Mouse (Mus musculus) ovary, postnatal 36 days (tissue): Measurements from ENCODE around the gene Efr3b.

ENCODE experiments used
- DNase-seq: peaks from one replicate; pipeline ENCODE4 v3.0.0; 2022; ENCODE audit warnings: low spot score, mixed read lengths

The Efr3b gene

DNA sequence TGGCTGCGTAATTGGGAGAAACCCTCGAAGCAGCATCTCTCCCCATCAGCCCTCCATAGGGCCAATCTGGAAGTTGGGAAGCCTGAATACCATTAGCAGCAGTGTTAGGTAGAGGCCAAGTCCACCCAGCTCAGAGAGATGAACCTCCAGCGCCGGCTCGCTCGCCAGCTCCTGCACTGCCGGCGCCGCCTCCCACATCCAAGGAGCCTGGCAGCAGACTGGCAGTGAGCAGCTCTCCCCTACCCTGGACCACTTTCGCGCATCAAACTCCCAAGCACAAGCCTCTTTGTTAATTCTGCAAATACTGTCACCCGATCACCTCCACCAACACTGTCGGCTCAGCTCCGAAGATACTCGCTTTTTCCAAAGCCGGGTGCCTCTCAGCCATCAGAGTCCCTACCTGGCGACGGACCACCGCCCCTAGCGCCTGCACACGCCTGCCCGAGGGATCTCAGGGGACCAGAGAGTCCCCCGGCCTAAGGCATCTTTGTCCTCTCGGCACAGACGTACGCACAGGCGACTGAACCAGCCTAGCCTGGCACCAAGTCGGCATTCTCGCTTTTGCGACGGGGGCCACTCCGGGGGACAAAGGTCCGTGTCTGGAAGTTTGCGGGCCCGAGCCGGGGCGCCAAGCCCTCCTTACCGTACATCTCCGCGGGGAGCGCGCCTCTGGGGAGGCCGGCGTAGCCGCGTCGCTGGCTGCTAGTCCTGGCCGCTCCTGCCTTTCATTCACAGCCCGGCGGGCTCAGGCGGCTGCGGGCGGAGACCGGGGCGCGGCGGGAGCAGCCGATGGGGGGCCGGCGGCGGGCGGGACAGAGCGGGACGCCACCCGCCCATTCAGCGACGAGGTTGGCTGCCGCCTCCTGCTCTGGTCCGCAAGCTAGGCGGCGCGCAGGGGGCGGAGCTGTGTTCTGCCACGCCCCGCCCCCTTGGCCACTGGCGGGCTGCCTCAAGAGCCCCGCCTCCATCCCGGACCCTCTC lies at the start of gene Efr3b:
TSS of gene Efr3b (minus strand) at position 855 of the 981 bp plus-strand sequence.
- DNase-seq, result peak; percentile 84

DNA sequence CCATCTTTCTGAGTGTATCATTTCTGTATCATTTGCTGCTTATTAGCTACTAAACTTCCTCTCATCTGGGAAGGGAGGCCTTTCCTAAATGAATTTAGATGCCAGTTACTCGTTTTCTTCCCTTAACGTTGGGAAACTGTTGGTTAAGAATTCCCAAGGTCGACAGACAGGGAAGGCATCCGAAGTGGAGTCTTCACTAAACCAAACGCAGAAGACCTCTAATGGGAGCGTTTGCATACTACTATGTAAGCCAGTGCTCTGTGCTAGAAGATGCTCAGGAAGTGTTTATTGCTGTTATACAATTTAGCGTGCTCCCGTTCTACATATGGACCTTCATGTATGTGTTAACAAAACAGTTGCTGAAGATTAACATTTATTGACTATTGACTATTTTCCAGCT lies 44.7 kb upstream of the Efr3b start:
- no peak for DNase-seq

DNA sequence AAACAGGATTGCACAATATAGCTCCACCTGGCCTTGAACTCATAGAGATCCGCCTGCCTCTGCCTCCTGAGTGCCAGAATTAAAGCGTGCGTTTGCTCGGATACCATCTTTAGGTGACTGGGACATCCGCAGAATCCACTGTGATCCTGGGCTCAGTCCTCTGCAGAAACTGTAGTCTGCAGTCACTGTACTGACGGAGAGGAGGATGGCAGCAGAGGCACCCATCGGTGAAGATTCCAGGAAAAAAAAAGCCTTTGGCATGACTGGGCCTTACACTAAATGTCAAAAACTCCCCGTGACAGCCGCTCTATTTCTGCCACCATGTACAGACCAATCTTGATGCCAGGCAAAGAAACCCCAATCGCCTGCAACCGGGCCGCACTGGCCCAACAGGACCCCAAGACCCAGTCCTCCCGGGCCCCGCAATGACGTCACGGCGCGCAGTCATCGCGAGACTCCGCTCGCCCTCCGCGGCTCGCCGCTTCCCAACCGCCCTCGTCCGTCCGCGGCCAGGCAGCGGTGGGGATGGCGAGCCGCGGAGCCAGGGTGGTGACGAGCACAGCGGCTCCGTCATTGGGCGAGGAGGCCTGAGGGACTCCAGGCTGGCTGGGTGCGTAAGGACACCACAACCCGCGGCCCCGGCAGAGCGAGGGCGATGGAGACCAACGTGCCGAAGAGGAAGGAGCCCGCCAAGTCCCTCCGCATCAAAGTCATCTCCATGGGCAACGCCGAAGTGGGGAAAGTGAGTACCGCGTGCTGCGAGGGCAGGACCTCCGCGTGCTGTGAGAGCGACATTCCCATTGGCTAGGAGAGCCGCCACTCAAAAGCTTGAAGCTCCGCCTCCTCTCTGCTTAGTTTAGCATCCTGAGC lies 43.7 kb upstream of the Efr3b start, which contains the start of gene Dnajc27:
TSS of gene Dnajc27 (plus strand) at position 452 of the 870 bp plus-strand sequence.
- peak; percentile 92 for DNase-seq

DNA sequence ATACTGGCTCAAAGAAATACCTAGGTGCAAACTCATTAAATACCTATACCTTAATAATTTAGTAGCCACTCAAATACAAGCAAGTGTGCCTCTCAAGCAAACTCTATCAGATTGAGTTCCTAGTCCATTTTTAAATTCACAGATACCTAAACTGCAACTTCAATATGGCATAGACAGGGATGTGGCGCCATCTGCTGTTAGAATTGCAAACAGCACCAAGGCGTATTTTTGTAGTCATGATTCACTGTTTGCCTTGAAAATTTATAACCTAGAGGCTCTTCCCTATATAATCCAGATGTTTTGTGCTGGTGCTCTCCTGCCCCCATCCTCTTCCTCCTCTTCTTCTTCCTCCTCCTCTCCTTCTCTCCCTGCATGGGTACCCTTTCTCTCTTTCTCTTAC lies 41.6 kb upstream of the Efr3b start:
- DNase-seq, result peak; percentile 71

DNA sequence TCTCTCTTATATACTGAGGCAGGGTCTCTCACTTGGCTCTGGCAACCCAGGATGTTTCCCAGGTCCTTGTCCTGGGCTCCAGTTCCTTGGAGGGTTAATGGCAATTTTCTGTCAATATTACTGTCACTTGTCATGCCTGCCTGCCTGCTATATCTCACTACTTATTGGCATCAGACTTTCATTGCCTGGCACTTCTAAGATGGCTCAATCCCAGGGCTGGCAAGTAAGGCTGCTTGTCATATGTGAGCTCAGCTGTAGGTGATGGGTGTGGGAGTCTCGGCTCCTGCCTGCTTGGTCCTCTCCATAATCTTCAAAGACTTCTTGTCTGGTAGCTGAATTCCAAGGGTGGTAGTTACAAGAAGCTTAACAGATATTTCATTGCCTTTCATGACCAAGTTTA lies 39.4 kb upstream of the Efr3b start:
- DNase-seq, result no peak

DNA sequence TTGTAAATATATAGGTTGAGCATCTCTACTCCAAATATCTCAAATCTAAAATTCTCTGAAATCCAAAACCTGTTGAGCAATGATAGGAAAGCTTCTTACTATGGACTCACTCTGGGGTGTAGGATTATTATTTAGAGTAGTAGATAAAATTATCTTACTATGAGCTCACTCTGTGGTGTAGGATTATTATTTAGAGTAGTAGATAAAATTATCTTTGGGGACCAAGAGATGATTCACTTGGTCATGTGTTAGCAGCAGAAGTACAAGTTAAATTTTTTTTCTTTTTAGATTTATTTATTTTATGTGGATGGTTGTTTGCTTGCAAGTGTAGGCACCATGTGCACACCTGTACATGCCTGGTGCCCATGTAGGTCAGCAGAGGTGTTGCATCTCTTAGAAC lies 37.7 kb upstream of the Efr3b start:
- no peak for DNase-seq

DNA sequence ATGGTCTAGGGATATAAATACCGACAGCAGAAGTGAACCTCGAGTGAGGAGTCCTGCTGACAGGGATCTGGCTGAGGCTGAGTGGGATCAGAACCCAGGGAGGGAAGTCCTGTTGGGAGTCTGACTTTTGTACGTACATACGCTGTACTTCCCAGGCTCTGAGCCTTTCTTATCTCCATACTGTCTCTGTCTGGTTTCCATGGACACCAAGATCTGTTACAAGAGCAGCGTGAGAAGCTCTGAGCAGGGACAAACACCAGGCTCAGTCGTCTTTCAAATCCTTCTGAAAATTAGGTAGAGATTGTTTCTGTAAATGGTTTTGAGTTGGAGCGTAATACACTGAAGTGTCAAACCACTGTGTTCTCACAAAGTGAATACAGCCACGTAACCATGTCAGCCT lies 36.7 kb upstream of the Efr3b start:
- DNase-seq, result no peak

DNA sequence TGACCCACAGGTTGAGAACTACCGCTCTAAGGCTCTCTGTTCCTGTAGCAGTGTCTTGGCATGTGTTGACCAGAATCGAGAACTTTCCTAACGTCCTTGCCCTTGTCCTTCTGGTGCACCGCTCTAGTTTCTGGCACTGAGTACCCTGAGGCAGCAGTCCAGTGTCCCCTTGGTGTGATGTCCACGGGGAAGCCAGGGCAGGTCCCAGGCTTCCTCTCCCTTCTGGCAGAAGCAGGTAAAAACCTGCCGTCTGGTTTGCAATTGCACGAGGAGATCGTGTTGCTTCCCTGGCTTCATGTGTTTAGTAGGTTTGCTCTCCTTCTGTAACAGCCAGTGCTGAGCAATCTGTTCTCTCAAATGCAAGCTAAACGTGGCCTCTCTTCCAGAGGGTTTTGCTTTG lies 33.0 kb upstream of the Efr3b start:
- DNase-seq, result no peak

DNA sequence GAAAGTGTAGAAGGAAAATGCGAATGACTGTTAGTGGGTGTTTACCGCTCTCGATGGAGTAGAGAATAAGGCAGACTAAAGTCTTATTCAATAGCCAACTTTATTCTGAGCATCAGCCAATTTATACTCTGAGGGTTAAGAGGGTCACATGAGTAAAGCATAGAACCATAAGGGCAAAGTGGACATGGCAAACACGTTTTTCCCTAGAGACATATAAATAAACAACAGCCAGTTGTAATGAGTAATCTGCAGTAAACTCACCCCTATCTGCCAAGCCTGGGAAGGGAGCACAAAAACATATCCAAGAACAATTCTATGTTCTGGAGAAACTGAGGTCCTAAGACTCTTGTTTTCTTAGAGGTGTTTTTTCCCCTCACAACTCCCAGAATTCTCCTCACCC lies 29.8 kb upstream of the Efr3b start:
- DNase-seq, result no peak

DNA sequence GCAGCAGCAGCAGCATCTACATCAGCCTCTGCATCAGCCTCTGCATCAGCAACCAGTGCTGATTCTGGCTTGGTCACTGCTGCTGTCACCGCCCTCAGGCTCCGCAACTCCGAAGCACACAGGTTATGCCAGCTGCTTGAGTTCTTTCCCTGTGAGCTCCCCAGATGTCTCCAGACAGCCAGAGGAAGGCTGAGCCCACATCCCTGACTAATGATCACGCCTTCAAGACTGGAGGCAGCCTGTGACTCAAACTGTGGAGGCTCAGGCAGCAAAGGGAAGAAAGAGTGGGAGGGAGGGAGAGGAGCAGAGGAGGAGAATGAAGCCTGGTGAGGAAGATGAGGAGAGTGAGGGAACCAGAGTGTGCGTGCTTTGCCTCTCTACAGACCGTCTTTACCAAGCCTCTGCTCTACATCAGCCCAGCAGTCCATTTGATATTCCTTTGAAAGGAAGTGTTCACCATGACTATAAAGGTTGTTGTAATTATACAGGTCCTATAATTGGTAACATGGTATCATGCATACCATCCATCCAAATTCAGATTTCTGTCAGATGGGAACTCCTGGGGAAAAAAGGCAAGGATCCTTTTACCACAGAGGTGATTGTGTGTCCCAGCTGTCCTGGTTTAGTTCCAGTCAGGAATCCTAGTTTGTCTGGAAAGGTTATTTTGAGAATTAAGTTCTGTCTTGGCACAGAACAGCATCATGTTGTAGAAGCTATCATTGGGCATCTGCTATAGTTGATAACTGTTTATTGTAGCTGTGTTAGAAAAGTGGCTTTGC lies 28.2 kb upstream of the Efr3b start:
- DNase-seq, result no peak

DNA sequence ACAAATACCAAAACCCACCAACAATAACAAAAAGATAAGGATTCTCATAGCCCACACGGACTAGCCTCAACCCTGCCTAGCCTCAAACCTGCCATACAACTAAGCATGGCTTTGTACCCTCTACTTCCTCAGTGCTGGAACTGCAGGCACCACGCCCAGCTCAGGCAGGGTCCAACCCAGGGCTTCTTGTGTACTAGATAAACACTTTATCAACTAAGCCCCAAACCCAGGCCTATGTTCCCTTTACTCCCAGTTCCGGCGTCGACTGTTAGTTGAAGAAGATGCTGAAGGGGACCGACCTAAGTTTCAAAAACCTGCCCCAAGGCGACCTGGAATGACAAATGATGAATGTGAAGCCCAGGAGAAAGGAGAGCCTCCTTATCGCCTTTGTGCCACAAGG lies 27.2 kb upstream of the Efr3b start:
- DNase-seq, result no peak

DNA sequence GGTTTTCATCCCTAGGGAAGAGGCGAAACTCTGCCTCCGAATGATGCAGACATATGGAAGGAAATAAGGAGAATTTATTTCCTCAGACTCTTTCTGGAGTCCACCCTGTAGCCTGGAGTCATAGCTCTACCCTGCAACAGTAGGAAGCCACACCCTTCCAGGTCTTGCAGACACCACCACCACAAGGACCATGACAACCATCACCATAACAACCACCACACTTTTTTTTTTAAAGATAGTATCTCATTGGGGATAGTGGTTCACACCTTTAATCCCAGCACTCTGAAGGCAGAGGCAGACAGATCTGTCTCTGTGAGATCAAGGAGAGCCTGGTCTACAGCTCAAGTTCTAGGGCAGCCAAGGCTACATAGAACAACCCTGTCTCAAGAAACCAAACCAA lies 26.8 kb upstream of the Efr3b start:
- DNase-seq, result no peak

DNA sequence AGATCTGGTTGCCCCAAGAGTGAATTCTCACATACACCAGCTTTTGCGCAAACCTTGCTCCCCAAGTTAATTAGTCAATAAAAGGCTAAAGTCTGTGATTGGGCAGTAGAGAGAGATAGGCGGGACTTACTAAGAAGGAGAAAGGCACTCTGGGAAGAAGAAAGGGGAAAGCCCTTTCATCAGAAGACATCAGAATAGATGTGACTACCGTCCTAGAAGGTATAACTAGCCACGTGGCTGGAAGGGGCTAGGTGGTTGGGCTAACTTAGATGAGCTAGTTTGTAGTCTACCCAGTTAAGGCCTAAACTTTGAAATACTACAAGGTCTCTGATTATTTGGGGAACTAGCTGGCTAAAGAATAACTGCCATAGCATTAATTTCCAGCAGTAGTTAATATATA lies 21.0 kb upstream of the Efr3b start:
- no peak for DNase-seq

DNA sequence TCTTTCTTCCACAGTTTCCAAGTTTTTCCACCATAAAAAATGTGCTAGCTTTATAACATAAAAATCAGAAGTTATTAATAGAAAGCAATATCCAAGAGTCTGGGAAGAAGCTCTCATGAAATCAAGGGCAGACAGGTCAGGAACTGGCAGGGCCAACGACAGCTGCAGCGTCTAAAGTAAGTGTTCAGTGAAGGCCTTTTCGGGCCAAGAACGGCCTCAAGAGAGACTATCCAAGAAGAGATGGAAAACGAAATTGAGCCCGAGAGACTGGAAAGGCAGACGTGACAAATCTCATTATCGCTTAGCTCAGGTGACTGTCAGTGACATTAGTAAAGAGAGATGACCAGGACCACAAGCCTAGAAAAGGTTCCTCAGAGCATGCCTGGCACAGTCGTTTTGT lies 19.6 kb upstream of the Efr3b start:
- no peak for DNase-seq

DNA sequence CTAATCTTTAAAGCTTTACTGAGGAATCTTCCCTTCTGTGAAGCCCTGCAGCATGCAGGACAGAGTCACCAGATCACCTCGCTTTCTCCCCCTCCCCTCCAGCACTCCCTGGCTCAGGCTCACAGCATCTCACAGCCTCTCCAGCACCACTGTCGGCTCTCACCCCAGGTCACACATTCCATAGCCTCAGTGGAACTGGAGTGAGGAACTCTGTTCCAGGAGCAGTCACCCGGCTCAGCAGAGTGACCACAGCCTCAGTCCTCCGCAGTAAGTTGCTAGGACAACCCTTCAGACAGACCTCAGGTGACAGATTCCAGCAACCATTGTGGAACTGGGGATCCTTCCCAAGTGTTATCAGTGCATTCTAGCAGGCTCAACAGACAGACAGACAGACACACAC lies 16.1 kb upstream of the Efr3b start:
- no peak for DNase-seq

DNA sequence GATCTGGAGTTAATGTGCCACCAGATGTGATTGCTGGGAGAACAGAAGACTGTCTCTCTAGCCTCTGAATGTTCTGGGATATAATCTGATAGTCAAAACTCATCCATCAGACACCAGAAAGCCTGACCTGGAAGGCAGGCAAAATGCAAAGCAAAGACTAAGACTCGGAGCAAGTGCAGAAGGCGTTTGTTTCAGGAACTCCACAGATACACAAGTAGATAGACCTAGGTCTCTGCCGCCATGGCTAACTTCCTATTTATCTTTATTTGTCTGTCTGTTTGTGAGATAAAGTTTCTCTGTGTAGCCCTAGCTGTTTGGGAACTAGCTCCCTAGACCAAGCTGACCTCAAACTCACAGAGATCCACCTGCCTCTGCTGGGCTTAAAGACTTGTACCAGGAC lies 14.9 kb upstream of the Efr3b start:
- DNase-seq, result no peak

DNA sequence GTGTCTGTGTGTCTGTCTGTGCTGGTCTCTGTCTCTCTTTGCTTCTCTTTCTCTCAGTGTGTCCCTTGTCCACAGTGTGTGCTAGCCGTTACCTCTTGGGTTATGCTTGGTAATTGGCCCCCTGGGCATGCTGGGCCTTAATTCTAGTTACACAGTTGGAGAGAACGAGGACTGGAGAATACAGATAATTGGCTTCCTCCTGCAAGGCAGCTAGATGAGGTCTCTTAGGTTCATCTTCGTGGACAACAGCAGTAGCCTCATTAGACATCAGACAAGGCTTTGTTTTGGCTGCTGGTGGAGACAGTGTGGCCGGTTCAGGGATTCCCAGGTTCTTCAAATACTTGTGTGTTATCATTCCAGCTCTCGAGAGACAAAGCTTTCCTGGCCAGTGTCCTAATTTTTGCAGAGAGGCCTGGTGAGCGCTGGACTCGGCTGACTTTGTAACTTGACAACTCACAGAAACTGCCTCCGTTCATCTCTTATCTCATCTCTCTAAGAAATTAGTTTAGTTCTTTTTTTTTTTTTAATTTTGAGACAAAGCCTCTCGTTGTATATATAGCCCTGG lies 12.2 kb upstream of the Efr3b start:
- no peak for DNase-seq

DNA sequence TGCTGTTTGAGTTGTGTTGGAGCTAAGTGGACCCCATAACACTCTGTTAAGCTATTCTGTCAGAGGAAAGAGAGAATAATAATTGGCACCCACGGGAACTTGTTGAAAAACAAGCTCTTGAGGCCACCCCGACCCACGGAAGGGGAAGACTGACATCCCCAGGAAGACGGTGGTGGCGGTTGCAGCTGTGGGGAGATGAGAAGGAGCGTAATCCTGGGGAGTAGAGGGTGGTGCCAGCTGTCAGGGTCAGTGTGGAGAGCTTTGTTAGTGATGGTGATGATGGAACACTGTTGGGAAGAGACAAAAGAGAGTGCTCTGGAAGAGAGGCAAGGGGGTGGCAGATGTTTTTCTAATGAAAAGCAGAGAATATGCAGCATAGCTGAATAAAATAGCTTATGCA lies 9.3 kb upstream of the Efr3b start:
- no peak for DNase-seq

DNA sequence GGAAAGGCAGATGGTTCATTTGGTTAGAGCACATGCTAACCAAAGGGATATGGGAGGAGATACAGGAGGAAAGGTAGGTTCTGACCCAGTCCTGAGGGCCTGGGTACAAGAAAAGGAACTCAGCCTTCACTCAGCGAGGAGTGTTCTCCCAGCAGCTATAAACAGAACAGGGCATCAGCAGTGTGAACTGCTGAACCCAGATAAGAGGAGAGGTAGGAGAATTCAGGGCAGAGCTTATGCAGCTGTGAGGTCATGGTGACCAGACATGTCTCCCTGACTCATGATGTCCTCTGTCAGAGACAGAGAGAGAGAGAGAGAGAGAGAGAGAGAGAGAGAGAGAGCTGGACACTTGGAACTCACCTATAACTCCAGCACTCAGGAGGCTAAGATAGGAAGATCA lies 7.3 kb upstream of the Efr3b start:
- no peak for DNase-seq

DNA sequence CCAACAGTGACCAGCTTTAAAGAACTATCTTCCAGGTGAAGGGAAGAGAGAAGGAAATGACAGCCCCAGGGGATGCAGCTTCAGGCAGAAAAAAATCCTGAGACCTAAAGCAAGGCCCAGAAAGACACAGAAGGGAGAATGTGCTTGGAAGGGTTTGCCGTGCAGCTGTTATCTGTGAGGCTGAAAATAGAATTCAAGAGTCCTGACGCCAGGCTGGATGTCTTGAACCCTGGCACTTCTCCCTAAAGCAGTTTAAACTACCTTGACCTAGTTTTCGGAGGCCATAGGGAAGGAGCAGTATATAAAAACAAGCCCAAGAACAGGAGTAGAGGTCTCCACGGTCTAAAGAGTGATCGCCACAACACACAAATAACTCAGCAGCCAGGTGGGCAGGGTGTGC lies 3.7 kb upstream of the Efr3b start:
- no peak for DNase-seq

DNA sequence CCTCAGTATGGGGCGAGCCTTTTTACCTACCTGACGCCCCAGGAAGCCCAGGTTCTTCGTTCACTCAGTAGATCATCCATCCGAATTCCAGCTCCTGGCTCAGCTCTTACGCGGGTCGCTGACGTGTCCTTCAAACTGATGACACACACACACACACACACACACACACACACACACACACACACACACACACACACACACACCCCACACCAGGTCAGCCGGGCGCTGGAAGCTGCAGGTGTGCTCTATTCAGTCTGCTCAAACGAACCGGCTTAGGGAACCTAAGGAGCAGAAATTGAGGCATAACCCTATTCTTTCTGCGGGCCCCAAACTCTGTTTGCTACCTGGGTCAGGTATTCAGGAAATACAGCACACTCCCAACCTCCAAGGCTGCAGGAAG lies 331 bp upstream of the Efr3b start:
- no peak for DNase-seq

DNA sequence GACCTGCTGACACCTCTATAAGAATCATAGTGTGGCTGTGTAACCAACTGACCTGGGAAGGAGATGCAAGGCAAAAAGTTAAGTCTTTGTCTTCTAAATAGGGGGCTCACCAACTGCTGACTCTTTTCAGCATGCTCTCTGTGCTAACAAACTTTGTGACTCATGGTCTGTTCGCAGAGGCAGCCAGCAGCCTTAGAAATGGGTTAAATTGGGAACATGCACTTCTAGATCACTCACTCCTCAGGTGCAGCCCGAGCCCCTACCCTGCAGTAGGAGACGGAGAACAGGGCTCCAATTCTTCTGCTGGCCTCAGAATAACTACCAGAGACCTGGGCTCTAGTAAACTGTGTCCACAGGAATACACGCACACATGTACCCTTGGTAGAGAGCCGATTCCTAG lies 1.2 kb downstream of the Efr3b start:
- DNase-seq, result no peak
